Mouse (Mus musculus): Measurements from ENCODE around the gene Dclk2. TPM values are rescaled to one million over a fixed set of nuclear protein-coding genes. Genes with fewer than 3 reads are reported as not detected.

Dclk2 gene
- polyA plus RNA-seq, 1 experiment from 2014 or later: 12.0 TPM

GRCm38 (mm10) chr3:86774566-86775443 is 145.8 kb downstream of the Dclk2 start:
- no peak overlapping the region for H3K4me2 ChIP-seq (ENCODE audit: low read depth, low read length)
- H3K9ac ChIP-seq (replicated peaks; ENCODE audit: low read length): no peak overlapping the region

GRCm38 (mm10) chr3:86768969-86769368 is 151.7 kb downstream of the Dclk2 start:
- Histone ChIP-seq H3K4me3 (ENCODE audit: low read depth, low read length) (no peak overlapping the region), H3K27ac (replicated peaks; ENCODE audit: low read depth, low read length) (peak overlapping the region; percentile 31), H3K9me3 (replicated peaks; ENCODE audit: control insufficient read depth, low read length) (no peaks in the 10 kb centered on the region), H3K27me3 (ENCODE audit: control insufficient read depth, insufficient read depth, low read length) (no peaks in the 10 kb centered on the region), H3K4me1 (ENCODE audit: control insufficient read depth, insufficient read depth, low read length) (0 out of 2 replicates have a peak, but pooled peaks cover 2% of the 10 kb centered on the region), H3K36me3 (replicated peaks; ENCODE audit: control insufficient read depth, insufficient read depth, low read depth, low read length) (no peaks in the 10 kb centered on the region), H3K4me2 (ENCODE audit: low read depth, low read length) (no peak overlapping the region), H3K9ac (replicated peaks; ENCODE audit: low read length) (peak overlapping the region; percentile 29; the same call in 1 of the 2 replicates)
- no peak for DNase-seq (ENCODE audit: low spot score)
- 53% methylated on average over 6 of the region's 6 CpGs for WGBS
- ATAC-seq (replicated peaks; ENCODE audit: insufficient number of reproducible peaks, low FRiP score, low TSS enrichment, low read depth): no peak; the same call in 1 of the 2 replicates

More at GRCm38 (mm10) chr3:86774566-86775443, 145.8 kb downstream of the Dclk2 start:
- Histone ChIP-seq H3K27me3 (ENCODE audit: control insufficient read depth, insufficient read depth, low read length) (no peaks in the 10 kb centered on the region; the same call in 1 of the 2 replicates), H3K36me3 (replicated peaks; ENCODE audit: control insufficient read depth, insufficient read depth, low read depth, low read length) (no peaks in the 10 kb centered on the region), H3K27ac (replicated peaks; ENCODE audit: low read depth, low read length) (no peak overlapping the region; the same call in 1 of the 2 replicates), H3K4me3 (ENCODE audit: low read depth, low read length) (no peak overlapping the region), H3K9me3 (replicated peaks; ENCODE audit: control insufficient read depth, low read length) (no peaks in the 10 kb centered on the region), H3K4me1 (ENCODE audit: control insufficient read depth, insufficient read depth, low read length) (no peaks in the 10 kb centered on the region)
- DNase-seq (ENCODE audit: low spot score) (no peak), ATAC-seq (replicated peaks; ENCODE audit: insufficient number of reproducible peaks, low FRiP score, low TSS enrichment, low read depth) (no peak)
- 68% methylated on average over 14 of the region's 14 CpGs for WGBS

GRCm38 (mm10) chr3:86768553-86768952 is 152.1 kb downstream of the Dclk2 start:
- Histone ChIP-seq H3K4me2 (ENCODE audit: low read depth, low read length) (no peak overlapping the region), H3K4me1 (ENCODE audit: control insufficient read depth, insufficient read depth, low read length) (0 out of 2 replicates have a peak, but pooled peaks cover 2% of the 10 kb centered on the region), H3K9me3 (replicated peaks; ENCODE audit: control insufficient read depth, low read length) (no peaks in the 10 kb centered on the region), H3K27ac (replicated peaks; ENCODE audit: low read depth, low read length) (peak overlapping the region; percentile 31), H3K9ac (replicated peaks; ENCODE audit: low read length) (peak overlapping the region; percentile 29; the same call in 1 of the 2 replicates), H3K4me3 (ENCODE audit: low read depth, low read length) (no peak overlapping the region), H3K27me3 (ENCODE audit: control insufficient read depth, insufficient read depth, low read length) (no peaks in the 10 kb centered on the region), H3K36me3 (replicated peaks; ENCODE audit: control insufficient read depth, insufficient read depth, low read depth, low read length) (no peaks in the 10 kb centered on the region)
- peak; percentile 77 for DNase-seq (ENCODE audit: low spot score)
- ATAC-seq (replicated peaks; ENCODE audit: insufficient number of reproducible peaks, low FRiP score, low TSS enrichment, low read depth): peak; percentile 87
- 13% methylated on average over 8 of the region's 8 CpGs for WGBS

- ATAC-seq (replicated peaks; ENCODE audit: insufficient number of reproducible peaks, low FRiP score, low TSS enrichment, low read depth) (no peak), DNase-seq (ENCODE audit: low spot score) (no peak)
- Histone ChIP-seq H3K4me3 (ENCODE audit: low read depth, low read length) (no peak overlapping the region), H3K27ac (replicated peaks; ENCODE audit: low read depth, low read length) (no peak overlapping the region), H3K4me2 (ENCODE audit: low read depth, low read length) (no peak overlapping the region), H3K9me3 (replicated peaks; ENCODE audit: control insufficient read depth, low read length) (no peaks in the 10 kb centered on the region), H3K4me1 (ENCODE audit: control insufficient read depth, insufficient read depth, low read length) (no peaks in the 10 kb centered on the region), H3K9ac (replicated peaks; ENCODE audit: low read length) (no peak overlapping the region), H3K27me3 (ENCODE audit: control insufficient read depth, insufficient read depth, low read length) (no peaks in the 10 kb centered on the region), H3K36me3 (replicated peaks; ENCODE audit: control insufficient read depth, insufficient read depth, low read depth, low read length) (no peaks in the 10 kb centered on the region)
- WGBS: 69% methylated on average over 4 of the region's 4 CpGs
Measured at GRCm38 (mm10) chr3:86762456-86762855, 158.2 kb downstream of the Dclk2 start.

- DNase-seq (ENCODE audit: low spot score) (no peak), ATAC-seq (replicated peaks; ENCODE audit: insufficient number of reproducible peaks, low FRiP score, low TSS enrichment, low read depth) (peak; percentile 61; the same call in 1 of the 2 replicates)
- Histone ChIP-seq H3K9me3 (replicated peaks; ENCODE audit: control insufficient read depth, low read length) (no peaks in the 10 kb centered on the region), H3K27ac (replicated peaks; ENCODE audit: low read depth, low read length) (no peak overlapping the region), H3K4me2 (ENCODE audit: low read depth, low read length) (no peak overlapping the region), H3K9ac (replicated peaks; ENCODE audit: low read length) (no peak overlapping the region), H3K36me3 (replicated peaks; ENCODE audit: control insufficient read depth, insufficient read depth, low read depth, low read length) (no peaks in the 10 kb centered on the region), H3K27me3 (ENCODE audit: control insufficient read depth, insufficient read depth, low read length) (no peaks in the 10 kb centered on the region), H3K4me1 (ENCODE audit: control insufficient read depth, insufficient read depth, low read length) (no peaks in the 10 kb centered on the region), H3K4me3 (ENCODE audit: low read depth, low read length) (no peak overlapping the region)
- 94% methylated on average over 6 of the region's 6 CpGs for WGBS
Measured at GRCm38 (mm10) chr3:86762036-86762415, 158.6 kb downstream of the Dclk2 start.

GRCm38 (mm10) chr3:86761095-86762035 is 159.3 kb downstream of the Dclk2 start:
- no peak overlapping the region for H3K27ac ChIP-seq (replicated peaks; ENCODE audit: low read depth, low read length)
- ATAC-seq (replicated peaks; ENCODE audit: insufficient number of reproducible peaks, low FRiP score, low TSS enrichment, low read depth) (peak; percentile 79; the same call in 1 of the 2 replicates), DNase-seq (ENCODE audit: low spot score) (peak; percentile 92)
- no peak overlapping the region for H3K4me2 ChIP-seq (ENCODE audit: low read depth, low read length)
- H3K9ac ChIP-seq (replicated peaks; ENCODE audit: low read length): no peak overlapping the region
- no peaks in the 10 kb centered on the region for H3K36me3 ChIP-seq (replicated peaks; ENCODE audit: control insufficient read depth, insufficient read depth, low read depth, low read length)
- no peaks in the 10 kb centered on the region for H3K9me3 ChIP-seq (replicated peaks; ENCODE audit: control insufficient read depth, low read length)
- no peaks in the 10 kb centered on the region for H3K27me3 ChIP-seq (ENCODE audit: control insufficient read depth, insufficient read depth, low read length)
- no peaks in the 10 kb centered on the region for H3K4me1 ChIP-seq (ENCODE audit: control insufficient read depth, insufficient read depth, low read length)
- WGBS: 57% methylated on average over 9 of the region's 9 CpGs
- no peak overlapping the region for H3K4me3 ChIP-seq (ENCODE audit: low read depth, low read length)

GRCm38 (mm10) chr3:86760474-86760873 is 160.2 kb downstream of the Dclk2 start:
- no peak overlapping the region for H3K4me2 ChIP-seq (ENCODE audit: low read depth, low read length)

More at GRCm38 (mm10) chr3:86760474-86760873, 160.2 kb downstream of the Dclk2 start:
- DNase-seq (ENCODE audit: low spot score) (no peak), ATAC-seq (replicated peaks; ENCODE audit: insufficient number of reproducible peaks, low FRiP score, low TSS enrichment, low read depth) (no peak)
- 61% methylated on average over 7 of the region's 7 CpGs for WGBS
- H3K27me3 ChIP-seq (ENCODE audit: control insufficient read depth, insufficient read depth, low read length): no peaks in the 10 kb centered on the region
- no peaks in the 10 kb centered on the region for H3K4me1 ChIP-seq (ENCODE audit: control insufficient read depth, insufficient read depth, low read length)
- no peak overlapping the region for H3K27ac ChIP-seq (replicated peaks; ENCODE audit: low read depth, low read length)
- no peaks in the 10 kb centered on the region for H3K36me3 ChIP-seq (replicated peaks; ENCODE audit: control insufficient read depth, insufficient read depth, low read depth, low read length)
- H3K9me3 ChIP-seq (replicated peaks; ENCODE audit: control insufficient read depth, low read length): no peaks in the 10 kb centered on the region
- no peak overlapping the region for H3K4me3 ChIP-seq (ENCODE audit: low read depth, low read length)
- no peak overlapping the region for H3K9ac ChIP-seq (replicated peaks; ENCODE audit: low read length)

Data from embryonic facial prominence, embryonic 11.5 days (tissue).